Mouse (Mus musculus) bone marrow, adult 2 months (tissue): ENCODE data around the gene Atf6b.

Experiments
- CTCF ChIP-seq: fragments of 200-500 bp; IDR thresholded peaks from 2 replicates; pipeline ENCODE4 v1.5.1; 2011; ENCODE audit warnings: low read length, control low read depth; ENCODE audit not compliant: control insufficient read depth, insufficient read depth
- POLR2A ChIP-seq: fragments of 200-500 bp; IDR thresholded peaks from 2 replicates; pipeline ENCODE4 v1.6.1; 2011; ENCODE audit warnings: low read depth, mild to moderate bottlenecking, control low read depth, low read length, borderline replicate concordance; ENCODE audit not compliant: control insufficient read depth

- TF ChIP-seq CTCF (no peak), POLR2A (no peak)
Observed at GRCm38 (mm10) chr17:34640778-34641601, 6.0 kb upstream of the Atf6b start.
